Mouse (Mus musculus): ENCODE results near the gene Tbc1d8.

DNA sequence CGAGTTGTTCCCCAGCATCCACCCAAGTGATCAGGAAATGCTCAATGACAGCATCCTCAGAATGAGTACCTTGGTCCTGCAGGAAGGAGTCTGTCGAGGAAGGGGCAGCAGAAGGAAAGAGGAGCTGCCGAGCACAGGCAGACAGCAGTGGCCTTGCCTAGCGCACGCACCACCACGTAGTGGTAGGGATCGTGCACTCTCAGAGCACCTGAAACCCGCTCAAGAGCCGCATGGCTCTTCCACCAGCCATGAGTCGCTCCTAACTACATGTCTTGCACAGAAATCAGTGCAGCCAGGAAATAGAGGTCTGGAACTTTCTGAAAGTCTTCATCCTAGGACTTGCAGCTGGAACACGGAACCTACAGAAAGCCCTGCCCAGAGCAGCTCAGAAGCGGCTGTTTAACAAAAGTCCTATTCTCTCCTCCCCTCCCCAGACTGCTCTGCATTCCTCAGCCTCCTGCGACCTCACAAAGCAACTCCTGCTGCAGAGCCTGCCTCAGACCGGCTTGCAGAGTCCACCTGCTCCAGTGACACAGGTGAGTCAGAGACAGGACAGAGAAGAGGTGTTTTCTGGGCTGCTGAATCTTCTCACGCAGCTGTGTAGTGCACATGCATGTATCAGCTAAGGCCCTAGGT is 142.9 kb downstream of the Tbc1d8 start:
- TF ChIP-seq RAD21 (IDR thresholded peaks at IDR 0.05; ENCODE audit: low read depth, low read length) (no peak), NELFE (IDR thresholded peaks at IDR 0.05; ENCODE audit: low read depth, low read length) (no peak), CTCF (IDR thresholded peaks at IDR 0.05 in 2 of 3, conservative IDR thresholded peaks at IDR 0.05 in 1 of 3; ENCODE audit: control insufficient read depth in 1 of 3, insufficient read depth in 1 of 3, low read depth in 2 of 3, low read length in 3 of 3, poor library complexity in 1 of 3, severe bottlenecking in 1 of 3) (no peak), ETS1 (IDR thresholded peaks at IDR 0.05; ENCODE audit: low read depth, low read length) (no peak)
